Mouse (Mus musculus) thymus, adult 2 months (tissue): ENCODE results near the gene Vps53. TPM values are rescaled to one million over a fixed set of nuclear protein-coding genes. Genes with fewer than 3 reads are reported as not detected.
"Not testable (repeated sequence)": the region's sequence is repeated elsewhere in the genome, so short reads cannot be mapped to it uniquely, and the experiment has no call there.

Experiments
- DNase-seq: peaks from one replicate; pipeline ENCODE4 v3.0.0; 2021
- H3K27ac ChIP-seq: fragments of 200-500 bp; 2 replicates; pipeline ENCODE4 v1.5.1; 2012; ENCODE audit warnings: low read length, control low read depth; ENCODE audit not compliant: control insufficient read depth, insufficient read depth
- H3K27me3 ChIP-seq: fragments of 200-500 bp; 2 replicates; pipeline ENCODE4 v1.6.1; 2012; ENCODE audit warnings: mild to moderate bottlenecking, low read length, moderate library complexity, mixed read lengths; ENCODE audit not compliant: control insufficient read depth, insufficient read depth
- H3K36me3 ChIP-seq: fragments of 200-500 bp; 2 replicates; pipeline ENCODE4 v1.6.1; 2012; ENCODE audit warnings: mild to moderate bottlenecking, low read length, moderate library complexity; ENCODE audit not compliant: control insufficient read depth, insufficient read depth
- H3K4me1 ChIP-seq: fragments of 200-500 bp; replicated peaks from 2 replicates; pipeline ENCODE4 v1.6.1; 2012; ENCODE audit warnings: low read length; ENCODE audit not compliant: control insufficient read depth, insufficient read depth
- H3K4me3 ChIP-seq: fragments of 200-500 bp; 2 replicates; pipeline ENCODE4 v1.5.1; 2012; ENCODE audit warnings: mild to moderate bottlenecking, low read length, control low read depth, moderate library complexity; ENCODE audit not compliant: control insufficient read depth, insufficient read depth
- CTCF ChIP-seq: fragments of 200-500 bp; IDR thresholded peaks from 2 replicates; pipeline ENCODE4 v1.5.1; 2012; ENCODE audit warnings: mild to moderate bottlenecking, control low read depth, low read length, moderate library complexity, borderline replicate concordance; ENCODE audit not compliant: control insufficient read depth, poor library complexity, insufficient read depth; ENCODE audit errors: extremely low read depth
- POLR2A ChIP-seq: fragments of 200-500 bp; IDR thresholded peaks from 2 replicates; pipeline ENCODE4 v1.6.1; 2012; ENCODE audit warnings: mild to moderate bottlenecking, low read length, control low read depth, moderate library complexity; ENCODE audit not compliant: control insufficient read depth, poor library complexity, insufficient read depth; ENCODE audit errors: extremely low read depth
- WGBS: fragments of 180-500 bp; shearing (Covaris S2); methylation state at CpG from one replicate; pipeline ENCODE4 v1.1.7; 2018; 5-methylcytosine and 5-hydroxymethylcytosine counted together
- polyA plus RNA-seq: library from polyadenylated mRNA; depleted of rRNA; stranded (reverse); fragments of >200 nt; gene quantifications from 2 replicates; pipeline ENCODE4 v1.2.3, GENCODE M21; 2012

The Vps53 gene
- polyA plus RNA-seq, 1 experiment, result 33.7 TPM

- 66% methylated on average over 2 of the region's 2 CpGs for WGBS
- Histone ChIP-seq H3K4me3 (no peak overlapping the region), H3K27ac (no peak overlapping the region), H3K36me3 (peaks cover 14% of the 10 kb centered on the region), H3K27me3 (no peaks in the 10 kb centered on the region), H3K4me1 (peaks cover 7% of the 10 kb centered on the region)
- DNase-seq, result peak; percentile 8
- TF ChIP-seq POLR2A, result no peak
- TF ChIP-seq CTCF, result no peak
Measured at GRCm38 (mm10) chr11:76215011-76215410, 35.6 kb upstream of the Vps53 start.

- no peak for DNase-seq
- Histone ChIP-seq H3K27ac (no peak overlapping the region), H3K36me3 (peaks cover 14% of the 10 kb centered on the region), H3K4me1 (peaks cover 7% of the 10 kb centered on the region), H3K4me3 (no peak overlapping the region), H3K27me3 (no peaks in the 10 kb centered on the region)
- TF ChIP-seq POLR2A (no peak), CTCF (no peak)
- 94% methylated on average over 5 of the region's 5 CpGs for WGBS
Measured at GRCm38 (mm10) chr11:76213841-76214240, 34.4 kb upstream of the Vps53 start.

GRCm38 (mm10) chr11:76211595-76211994, 32.1 kb upstream of the Vps53 start:
- not testable (repeated sequence) for H3K4me3 ChIP-seq, H3K27ac ChIP-seq, H3K27me3 ChIP-seq, H3K4me1 ChIP-seq, DNase-seq
- whole genome bisulfite sequencing, result 91% methylated on average over 6 of the region's 6 CpGs
- peaks cover 14% of the 10 kb centered on the region for H3K36me3 ChIP-seq

- Histone ChIP-seq H3K36me3 (peaks cover 14% of the 10 kb centered on the region), H3K4me3 (no peak overlapping the region)
- WGBS, result 88% methylated on average over 13 of the region's 13 CpGs
Measured at GRCm38 (mm10) chr11:76210228-76210985, 31.0 kb upstream of the Vps53 start.

GRCm38 (mm10) chr11:76206793-76207192, 27.3 kb upstream of the Vps53 start:
- peaks cover 7% of the 10 kb centered on the region for H3K4me1 ChIP-seq
- TF ChIP-seq CTCF (no peak), POLR2A (no peak)
- H3K27me3 ChIP-seq, result peaks cover 13% of the 10 kb centered on the region; the same call in 1 of the 2 replicates
- H3K4me3 ChIP-seq, result no peak overlapping the region
- no peaks in the 10 kb centered on the region; the same call in 1 of the 2 replicates for H3K36me3 ChIP-seq
- no peak for DNase-seq
- no peak overlapping the region for H3K27ac ChIP-seq
- WGBS, result 90% methylated on average over 5 of the region's 5 CpGs

More at GRCm38 (mm10) chr11:76210228-76210985, 31.0 kb upstream of the Vps53 start:
- no peaks in the 10 kb centered on the region; the same call in 1 of the 2 replicates for H3K4me1 ChIP-seq
- no peak for DNase-seq
- H3K27ac ChIP-seq, result no peak overlapping the region
- TF ChIP-seq POLR2A (no peak), CTCF (no peak)
- no peaks in the 10 kb centered on the region for H3K27me3 ChIP-seq

GRCm38 (mm10) chr11:76201761-76202674, 22.6 kb upstream of the Vps53 start:
- 2% methylated on average over 89 of the region's 90 CpGs for WGBS
- no peak overlapping the region for H3K27ac ChIP-seq
- DNase-seq, result peak; percentile 21

More at GRCm38 (mm10) chr11:76201761-76202674, 22.6 kb upstream of the Vps53 start:
- Histone ChIP-seq H3K4me1 (peaks cover 9% of the 10 kb centered on the region), H3K36me3 (no peaks in the 10 kb centered on the region), H3K27me3 (peaks cover 16% of the 10 kb centered on the region; the same call in 1 of the 2 replicates), H3K4me3 (peak overlapping the region; percentile 54)
- TF ChIP-seq CTCF, result 0 out of 2 replicates have a peak, but pooled peaks have one; percentile 13
- no peak for TF ChIP-seq POLR2A
